Mouse (Mus musculus) right cerebral cortex, adult 18-20 months (tissue): ENCODE measurements around the gene Cntfr.

Experiments
- DNase-seq: peaks from one replicate; pipeline ENCODE4 v3.0.0; 2022; ENCODE audit warnings: mixed read lengths

The Cntfr gene

DNA sequence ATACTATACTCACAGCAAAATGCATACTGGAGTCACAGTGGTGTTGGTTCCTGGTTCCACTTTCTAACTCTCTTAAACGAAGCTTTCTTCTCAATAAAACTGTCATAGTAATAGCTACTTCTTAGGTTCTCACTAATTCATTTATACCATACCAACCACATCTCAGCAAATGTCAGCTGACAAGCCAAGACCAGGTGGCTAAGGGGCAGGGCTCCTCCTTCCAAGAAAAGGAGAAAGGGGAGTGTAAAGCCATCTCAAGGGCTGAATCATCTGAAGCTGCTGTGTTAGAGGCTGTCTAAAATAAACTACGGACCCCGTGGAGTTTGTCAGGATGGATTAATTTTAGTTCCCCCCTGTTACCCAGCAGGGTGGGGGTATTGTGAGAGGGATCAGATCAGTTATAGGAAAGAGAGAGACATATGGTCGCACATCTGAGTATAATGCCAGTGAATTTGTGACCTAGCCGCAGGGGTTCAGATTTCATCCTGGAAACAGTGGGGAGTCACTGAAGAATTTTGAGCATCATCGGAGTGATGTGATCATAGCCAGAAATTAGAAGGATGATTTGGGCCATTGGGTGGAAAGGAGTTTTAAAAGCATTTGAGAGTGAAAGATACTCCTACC is 55.6 kb downstream of the Cntfr start:
- DNase-seq, result no peak

DNA sequence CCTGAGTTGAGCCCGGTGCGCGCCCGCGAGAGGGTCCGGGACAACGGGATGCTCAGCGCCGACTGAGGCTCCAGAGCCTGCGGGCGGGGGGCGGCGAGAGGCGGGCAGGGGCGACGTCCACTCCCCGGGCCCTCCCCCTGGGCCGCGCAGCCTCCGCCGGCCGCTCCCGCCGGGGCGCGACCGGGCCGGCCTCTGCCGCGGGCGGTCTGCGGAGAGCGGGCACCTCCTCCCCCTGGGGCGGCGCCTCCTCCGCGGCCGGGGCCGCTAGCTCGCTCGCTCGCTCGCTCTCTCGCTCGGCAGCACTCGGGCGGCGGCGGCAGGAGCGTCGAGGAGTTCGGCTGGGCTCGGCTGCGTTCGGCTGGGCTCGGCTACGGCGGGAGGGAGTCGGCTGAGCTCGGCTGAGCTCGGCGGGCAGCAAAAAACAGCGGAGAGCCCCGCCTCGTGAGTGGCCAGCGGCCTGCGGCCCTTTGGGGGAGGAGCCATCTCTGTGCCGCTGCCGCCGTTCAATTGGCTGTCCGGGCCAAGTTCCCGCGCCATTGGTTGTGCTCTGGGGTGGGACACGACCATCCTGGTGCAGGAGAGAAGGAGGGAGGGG is 56.9 kb downstream of the Cntfr start, which contains the start of gene Enho:
TSS of gene Enho (minus strand) at position 412 of the 595 bp plus-strand sequence.
- DNase-seq, result peak; percentile 95

DNA sequence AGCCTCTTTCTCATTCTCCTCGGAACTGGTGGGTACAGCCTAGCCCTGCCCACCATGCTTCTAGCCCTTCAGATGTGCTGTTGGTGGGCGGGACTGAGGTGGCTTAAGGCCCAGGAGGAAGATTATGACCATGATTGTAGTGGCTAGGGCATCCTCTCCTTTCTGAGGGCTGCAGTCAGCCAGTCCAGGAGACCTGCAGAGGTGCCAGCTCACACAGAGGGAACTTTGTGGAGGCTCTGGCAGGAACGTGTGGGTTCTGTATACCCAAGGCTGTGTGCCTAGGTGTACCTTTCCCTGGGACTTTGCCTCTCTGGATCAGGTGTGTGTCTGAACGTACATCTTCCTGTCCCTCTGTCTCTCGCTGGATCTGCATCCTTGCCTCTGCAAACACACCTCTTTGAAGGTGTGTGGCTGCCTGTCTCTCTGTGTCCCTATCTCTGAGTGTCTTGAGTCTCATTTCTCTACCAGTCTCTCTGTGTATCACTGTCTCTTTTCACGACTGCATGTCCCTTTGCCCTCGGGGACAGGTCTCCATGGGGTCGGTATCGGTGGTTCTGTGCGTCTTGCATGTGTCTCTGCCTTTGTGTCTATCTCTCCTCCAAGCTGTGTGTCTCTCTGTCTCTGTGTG is 57.6 kb downstream of the Cntfr start:
- DNase-seq, result no peak

DNA sequence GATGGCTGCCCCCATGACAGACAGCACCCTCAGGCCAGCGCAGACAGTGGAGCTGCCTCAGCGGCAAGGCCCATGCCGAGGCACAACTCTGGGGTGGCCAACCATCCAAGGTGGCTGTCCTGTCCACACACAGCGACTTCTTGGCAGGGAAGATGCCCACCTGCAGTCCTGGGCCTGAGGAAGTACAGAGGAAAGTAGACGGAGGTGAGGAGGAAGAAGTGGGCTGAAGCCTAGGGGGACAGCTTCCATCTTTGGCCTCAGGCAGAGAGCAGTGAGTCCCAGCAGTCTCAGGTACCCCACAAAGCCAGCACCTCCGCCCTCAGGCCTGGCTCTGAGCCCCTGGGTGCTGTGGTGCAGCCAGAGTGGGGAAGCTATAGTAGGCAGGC is 58.1 kb downstream of the Cntfr start:
- no peak for DNase-seq

DNA sequence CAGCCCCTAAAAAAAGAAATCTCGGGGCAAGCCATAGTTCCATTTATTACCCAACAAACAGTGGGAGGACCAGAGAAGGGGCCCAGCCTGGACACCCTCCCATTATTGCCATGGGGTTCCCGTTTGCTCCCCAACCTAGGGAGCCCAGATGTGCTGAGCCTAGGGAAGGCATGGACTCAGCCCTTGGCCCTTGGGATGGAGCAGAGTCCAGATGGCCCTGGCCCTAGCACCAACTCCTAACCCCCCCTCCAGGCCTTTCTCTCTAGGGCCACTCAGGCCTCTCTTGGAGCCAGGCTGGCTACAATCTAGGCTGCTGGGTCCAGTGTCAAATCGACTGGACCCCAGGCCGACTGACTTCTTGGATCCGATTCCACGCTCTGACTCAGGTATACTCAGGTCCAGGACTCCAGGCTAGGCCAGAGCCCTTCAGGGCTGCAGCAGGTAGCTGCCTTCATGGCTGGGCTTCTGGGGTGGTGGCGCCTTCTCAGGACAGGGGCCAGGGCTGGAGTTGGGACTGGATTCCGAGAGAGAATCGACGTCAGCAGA is 58.6 kb downstream of the Cntfr start:
- no peak for DNase-seq

DNA sequence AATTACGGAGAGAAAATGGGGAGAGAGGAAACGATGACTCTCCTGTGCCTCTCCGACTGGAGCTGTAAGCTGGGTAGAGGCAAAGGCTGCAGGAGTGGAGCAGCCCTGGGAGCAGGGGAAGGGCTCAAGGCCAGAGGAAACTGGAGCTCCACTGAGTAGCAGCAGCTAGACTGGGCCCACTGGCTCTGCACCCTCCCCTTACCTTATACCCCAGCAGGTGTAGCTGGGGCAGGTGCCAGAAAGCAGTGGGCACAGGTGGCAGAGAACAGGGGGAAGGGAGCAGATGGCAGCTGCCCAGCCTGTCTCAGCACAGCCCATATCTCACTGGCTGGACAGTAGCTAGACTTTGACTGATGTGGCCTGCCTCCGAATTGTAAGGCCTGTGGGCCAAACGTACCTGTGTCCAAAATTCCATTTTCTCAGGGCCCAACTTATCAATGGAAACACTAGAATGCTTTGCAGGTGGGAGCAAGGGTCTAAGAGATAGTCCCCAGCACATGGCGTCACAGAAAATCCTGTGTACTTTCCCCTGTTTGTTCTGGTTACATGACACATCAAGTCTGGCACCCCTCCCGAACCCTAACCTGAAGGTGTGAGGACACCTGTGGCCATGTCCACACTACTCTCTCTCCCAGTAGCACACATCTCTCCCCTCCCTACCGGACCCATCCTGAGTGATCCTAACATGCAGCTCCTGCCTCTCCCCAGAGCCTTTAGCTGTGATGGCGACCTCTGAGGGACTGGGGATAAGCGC is 59.8 kb downstream of the Cntfr start:
- DNase-seq, result no peak

DNA sequence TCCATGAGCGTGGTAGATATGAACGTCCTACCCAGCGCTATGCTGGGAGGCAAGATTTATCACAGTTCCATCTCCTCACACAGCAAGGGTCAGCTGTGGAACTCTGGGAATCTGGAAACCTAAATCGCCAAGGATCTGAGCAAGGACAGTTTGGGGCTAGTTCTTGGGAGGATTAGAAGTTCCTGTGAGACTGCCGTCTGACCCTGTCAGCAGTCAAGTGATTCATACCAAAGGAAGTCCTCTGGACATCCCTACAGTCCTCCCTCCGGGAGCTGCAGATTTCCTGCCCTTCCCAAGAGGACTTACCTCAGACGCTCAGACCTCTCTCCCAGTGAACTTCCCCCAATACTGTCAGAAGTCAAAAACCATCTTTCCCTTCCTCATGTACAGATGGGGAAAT is 60.5 kb downstream of the Cntfr start:
- no peak for DNase-seq

DNA sequence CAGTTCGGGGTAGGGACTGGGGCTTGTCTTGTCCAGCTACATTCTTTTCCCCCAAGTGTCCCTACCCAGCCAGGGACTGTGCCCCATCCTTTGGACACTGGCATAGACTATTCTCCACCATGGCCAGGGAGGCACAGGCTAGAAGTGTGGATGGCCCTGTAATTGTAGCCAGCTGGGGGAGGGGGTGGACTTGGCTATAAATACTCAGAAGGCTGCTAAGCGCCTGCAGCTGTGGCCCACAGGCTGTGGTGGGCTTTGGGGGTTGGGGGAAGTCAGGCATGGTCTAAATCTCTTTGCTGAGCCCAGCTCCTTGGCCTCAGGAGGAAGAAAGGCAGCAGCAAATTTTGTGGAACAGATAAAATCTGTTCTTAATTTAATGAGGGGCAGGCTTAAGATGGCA is 61.0 kb downstream of the Cntfr start:
- DNase-seq, result no peak

DNA sequence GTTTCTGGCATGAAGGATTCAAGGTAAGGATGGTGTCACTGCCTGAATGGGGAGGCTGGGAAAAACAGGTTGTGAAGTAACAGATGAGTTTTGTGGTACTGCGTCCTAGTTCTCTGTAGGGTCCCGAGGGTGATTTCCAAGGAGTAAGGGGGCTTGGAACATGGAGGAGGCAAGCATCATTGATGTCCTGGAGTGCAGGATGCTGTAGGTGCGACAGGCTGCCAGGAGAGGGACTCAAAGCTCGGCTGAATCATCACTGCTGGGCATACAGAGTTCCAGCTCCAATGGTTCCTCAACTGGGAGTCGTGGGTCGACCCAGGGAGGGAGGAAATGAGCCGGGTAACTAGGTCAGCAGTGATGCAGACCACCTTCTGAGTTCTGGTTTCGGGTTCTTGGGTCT is 61.7 kb downstream of the Cntfr start:
- DNase-seq, result no peak

DNA sequence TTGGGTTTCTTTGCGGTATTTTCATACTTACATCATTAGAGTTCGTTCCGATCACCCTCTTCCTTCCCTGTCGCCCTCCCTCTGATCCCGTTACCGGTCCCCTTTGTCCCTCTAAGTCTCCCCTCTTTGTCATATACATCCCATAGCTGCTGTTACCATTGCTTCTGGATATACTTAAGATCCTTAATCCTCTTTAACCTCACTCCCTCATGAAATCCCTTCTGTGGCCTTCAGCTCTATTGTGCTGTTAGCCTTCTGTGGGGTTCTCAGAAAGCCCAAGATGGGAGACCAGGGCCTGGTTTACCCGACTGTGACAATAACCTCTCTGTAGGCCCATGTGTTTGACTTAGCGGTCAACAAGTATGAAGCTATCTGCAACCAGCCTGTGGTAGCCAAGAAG is 62.3 kb downstream of the Cntfr start:
- no peak for DNase-seq

DNA sequence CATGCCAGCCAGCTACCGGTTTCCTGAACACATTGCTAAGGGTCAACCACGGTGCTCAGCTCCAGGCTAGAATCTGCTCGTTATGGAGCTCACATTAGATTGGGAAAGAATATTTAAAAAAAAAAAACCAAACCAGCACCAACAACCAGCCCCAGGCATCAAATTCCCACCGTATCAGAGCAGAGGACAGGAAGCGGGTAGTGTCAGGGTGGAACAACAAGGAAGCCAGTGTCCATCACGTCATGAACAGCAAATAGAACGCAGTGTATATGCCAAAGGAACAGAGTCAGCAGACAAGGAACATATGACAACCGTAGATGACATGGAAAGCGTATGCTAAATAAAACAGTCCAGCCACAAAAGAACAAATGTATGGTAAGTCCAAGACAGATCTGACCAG is 63.9 kb downstream of the Cntfr start:
- DNase-seq, result no peak

DNA sequence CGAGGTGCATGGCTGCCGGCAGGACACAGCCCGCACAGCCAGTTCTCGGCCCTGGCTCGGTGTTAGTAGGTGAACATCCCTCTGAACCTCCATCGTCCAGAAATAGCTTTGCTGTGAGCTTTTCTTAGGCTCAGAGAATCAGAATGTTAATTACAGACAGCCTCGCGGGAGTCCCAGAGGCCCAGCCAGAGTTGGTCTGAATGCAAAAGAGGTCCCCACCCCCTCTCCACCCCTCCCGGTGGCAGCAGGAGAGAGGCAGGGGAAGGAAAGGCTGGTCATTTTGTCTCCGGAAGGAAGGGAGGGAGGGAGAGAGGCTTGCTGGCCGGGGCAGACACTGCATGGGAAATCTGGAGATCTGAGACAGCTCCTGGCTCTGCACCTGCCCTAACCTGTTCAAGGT is 65.5 kb downstream of the Cntfr start:
- peak; percentile 52 for DNase-seq

DNA sequence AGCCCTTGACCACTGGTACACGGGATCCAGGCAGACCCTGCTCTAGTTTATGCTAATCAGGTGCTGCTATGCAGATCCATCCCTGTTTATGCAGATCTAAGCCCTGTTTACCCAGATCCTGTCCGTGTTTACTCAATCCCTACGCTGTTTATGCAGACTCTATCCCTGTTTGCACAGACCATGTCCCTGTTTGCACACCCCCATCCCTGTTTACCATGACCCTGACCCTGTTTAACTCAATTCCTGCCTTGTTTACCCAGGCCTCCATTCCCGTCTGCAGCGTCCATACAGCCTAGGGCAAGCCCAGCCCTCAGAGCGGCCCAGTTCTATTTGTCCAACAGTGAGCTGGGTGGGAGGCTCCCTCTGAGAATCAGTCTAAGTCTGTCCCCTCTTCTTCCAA is 66.7 kb downstream of the Cntfr start:
- no peak for DNase-seq

DNA sequence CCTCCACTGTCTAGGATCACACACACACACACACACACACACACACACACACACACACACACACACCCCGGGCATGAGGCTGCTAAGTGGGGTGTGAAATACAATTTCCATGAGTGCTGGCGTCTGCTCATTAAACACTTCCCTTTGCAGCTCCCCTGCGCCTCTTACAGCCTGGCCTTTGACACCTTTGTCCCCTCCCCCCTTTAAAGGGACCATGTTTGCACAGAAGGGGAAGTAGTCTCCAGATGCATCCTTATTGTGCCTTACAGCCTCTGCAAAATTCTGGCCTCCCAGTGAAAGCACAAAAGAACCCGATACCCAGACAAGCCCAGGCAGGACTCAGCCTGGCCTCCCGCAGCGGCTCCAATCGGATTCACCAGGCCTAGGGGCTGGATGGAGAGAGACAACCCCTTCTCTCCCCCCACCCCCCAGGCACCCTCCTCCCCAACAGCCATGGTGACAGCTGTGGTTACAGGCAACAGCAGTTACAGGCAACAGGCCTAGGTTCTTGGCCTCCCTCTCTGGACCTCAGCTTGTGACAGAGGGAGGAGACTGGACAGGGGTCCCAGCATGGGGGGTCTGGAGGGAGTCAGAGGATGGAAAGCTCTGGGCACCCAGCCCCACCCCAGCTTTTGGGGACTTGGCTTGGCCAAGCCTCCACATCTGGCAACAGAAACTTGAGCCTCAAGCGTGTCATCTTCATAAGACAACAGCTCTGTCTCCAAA is 68.5 kb downstream of the Cntfr start:
- no peak for DNase-seq

DNA sequence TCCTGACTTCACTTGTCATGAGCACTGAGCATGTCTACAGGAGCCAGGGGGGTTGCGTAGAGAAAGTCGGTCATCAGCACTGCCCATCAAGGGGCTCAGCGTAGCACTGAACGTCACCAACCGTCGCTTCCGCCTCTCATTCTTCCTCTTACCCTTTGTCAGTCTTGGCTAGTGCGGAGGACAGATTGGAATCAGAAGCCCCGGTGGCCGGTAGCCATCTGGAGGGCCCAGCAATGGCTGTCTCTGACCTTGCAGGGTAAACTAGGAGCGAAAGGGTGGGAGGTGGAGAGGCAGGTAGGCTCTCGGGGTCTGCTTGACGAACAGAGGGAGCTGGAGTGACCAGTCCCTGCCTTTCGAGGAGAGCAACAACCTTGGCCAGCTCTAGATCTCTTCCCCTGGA is 74.8 kb downstream of the Cntfr start:
- DNase-seq, result no peak

DNA sequence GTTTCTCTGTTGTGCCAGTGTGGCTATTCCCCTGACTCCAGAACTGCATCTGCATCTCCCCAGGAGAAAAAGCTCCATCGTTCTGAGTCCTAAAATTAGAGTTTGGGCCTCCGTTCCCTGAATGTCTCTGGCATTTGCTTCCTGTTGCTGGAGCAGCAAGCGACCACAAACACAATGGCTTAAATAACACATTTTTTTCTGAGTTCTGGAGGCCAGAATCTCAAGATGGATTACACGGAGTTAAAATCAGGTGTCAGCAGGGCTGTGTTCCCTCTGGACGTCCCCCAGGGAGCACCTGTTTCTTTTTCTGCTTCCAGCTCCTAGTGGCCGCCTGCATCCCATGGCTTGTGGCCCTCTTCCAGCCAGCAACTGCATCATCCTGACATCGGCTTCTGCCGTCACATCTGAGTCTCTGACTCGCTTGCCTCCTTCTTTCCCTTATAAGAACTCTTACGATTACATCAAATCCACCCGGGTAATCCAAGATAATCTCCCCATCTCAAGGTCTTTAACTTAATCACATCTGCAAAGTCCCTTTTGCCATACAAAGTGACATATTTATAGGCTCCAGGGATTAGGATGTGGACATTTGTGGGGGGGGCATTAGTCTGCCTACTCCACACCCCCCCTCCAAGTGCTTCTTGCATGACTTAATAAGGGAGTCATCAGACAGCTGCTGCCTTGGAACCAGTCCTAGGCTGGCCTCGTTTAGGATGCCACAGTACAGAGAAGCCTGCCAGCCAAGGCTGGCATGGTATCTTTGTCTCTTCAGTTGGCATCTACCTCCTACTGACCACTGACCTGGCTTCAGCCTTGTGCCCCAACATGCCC is 77.8 kb downstream of the Cntfr start:
- peak; percentile 46 for DNase-seq

DNA sequence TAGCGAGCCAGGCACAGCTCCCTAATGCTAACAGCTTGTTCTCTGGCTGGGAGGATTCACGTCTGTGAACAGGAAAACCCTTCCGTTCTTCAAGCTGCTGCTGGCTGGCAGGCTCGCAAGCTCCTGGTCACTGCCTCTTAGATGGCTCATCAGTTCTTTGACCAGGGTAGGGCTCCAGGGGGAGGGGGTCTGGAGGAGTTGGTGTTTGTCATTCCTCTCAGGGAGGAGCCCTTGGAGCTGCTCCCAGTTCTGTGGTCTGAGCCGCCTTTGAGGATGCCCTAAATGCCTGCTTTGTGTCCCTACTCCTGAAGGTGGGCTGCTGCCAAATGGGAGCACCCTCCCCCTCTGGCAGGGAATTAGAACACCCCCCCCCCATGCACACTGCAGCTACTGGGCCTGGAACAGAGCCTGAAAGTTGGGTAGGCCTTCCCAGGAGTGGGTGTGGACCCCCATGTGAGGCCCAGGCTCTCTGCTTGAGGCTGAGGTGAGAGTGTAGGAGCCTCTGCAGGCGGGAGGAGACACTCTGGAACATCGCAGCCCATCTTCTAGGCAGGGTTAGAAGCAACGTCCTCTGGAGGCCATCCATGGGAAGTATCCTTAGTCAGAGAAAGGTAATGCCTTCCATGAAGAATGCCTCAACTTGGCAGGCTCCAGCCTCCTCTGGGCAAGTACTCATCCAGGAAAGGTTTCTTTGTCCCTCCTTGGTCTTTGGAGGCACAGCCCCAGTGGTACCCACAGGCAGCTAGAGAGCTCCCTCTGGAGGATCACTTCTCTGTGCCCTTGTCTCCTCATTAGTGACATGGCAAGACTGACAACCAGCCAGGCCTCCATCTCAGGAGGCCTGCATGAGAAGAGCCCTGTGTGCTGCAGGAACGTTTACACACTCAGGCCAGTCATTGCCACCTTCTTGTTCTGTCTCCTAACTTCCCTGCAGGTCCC is 81.0 kb downstream of the Cntfr start:
- DNase-seq, result peak; percentile 85

DNA sequence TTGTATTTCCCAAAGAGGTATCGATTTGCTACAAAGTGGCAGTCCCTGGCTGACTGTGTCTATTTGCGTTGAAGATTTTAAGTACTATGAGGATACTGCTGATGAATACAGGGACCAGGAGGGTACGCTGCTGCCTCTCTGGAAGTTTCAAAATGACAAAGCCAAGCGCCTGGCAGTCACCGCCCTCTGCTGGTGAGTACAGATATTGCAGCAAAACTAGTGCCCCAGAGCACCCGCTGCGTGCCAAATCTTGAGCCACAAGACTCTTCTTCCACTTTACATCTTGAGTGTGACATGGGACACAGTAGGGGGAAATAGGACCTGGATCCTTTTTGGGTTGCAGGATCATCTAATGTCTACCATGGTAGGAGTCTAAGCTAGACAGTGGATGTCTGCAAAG is 82.7 kb downstream of the Cntfr start:
- peak; percentile 83 for DNase-seq

DNA sequence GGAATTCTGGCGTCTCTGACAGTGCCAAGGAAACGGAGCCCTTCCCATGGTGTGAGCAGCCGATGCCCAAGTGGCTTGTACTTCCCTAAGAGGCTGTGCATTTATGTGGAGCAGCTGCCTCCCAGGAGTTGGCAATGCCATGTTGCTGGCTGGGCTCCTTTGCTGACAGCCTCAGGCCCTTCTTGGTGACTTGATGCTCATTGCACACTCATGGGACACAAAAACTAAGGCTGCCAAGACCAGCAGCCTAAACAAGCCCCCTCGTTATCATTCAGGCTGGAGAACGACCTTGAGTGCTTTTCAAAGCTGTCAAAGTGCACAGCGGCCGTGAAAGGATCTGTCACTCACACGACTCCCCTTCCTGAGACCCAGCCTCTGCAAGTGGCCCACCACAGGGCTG is 84.7 kb downstream of the Cntfr start:
- no peak for DNase-seq

DNA sequence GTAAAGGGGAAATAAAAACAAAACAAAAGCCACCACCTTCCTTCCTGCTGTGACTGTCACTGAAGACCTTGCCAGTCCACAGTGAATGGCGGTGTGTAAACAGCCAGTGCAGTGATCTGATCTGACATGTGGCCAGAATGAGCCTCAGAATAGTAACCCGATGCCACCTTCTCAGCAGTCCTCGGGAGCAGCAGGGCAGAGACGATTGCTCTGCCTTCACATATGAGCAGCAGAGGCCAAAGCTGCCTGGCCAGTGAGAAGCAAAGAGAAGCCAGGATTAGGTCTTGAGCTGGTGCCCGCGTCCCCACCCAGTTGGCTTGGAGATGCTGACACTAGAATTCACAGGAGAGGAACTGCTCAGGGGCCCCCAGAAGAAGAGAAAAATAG is 86.3 kb downstream of the Cntfr start:
- no peak for DNase-seq
